Mouse (Mus musculus) heart, adult 9 months (tissue): ENCODE results near the gene Tgm2.
A peak's percentile ranks its signal among the peaks of the same experiment; 100 is the strongest.

ENCODE experiments used
- DNase-seq, 2 experiments: peaks; one replicate each; pipeline ENCODE4 v3.0.0; 2022; ENCODE audit warnings: low spot score in 2 of 2

Tgm2 gene

DNA sequence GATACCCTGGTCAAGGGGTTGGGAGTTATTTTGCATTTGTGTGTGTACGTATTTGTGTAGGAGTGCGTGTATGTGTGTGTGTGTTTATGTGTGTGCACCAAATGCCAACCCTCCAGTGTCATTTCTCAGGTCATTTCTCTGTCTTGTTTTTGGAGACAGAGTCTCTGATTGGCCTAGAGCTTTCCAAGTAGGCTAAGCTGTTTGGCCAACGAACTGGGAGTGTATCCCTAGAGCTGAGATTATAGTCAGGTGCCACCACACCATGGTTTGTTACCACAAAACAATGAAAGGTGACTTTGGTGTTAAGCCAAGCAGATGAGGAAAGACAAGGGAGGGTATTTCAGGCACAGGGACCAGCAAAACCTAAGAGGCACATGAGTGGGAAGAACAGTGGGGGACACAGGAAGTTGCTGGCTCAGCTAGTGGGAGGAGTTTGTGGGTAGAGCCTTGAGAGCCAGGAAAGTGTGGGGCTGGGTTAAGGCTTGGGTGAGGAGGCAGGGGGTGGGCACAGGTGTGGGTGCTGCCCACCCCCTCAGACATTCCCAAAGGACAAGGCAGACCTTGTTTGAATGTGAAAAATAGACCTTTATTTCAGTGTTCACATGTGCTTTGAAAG, 30.3 kb downstream of the Tgm2 start:
- DNase-seq = no peak

DNA sequence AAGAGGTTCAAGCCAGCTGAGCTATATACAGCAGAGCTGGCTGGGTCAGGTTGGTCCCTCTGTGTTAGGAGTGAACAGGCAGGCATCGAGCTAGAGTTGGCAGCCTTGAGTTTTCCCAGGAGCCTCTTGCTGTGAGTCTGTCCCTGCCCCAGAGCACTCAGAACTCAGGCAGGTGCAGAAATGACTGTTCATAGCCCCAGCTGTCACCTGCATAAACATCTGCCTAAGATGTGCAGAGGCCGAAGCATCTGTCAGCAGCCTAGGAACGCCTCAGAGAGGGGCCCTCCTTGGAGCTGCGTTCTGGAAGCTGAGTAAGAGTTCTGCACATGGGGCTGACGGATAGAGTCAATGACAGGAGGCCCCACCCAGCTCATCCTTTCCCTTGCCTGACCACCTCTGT, 31.3 kb downstream of the Tgm2 start:
- no peak for DNase-seq

DNA sequence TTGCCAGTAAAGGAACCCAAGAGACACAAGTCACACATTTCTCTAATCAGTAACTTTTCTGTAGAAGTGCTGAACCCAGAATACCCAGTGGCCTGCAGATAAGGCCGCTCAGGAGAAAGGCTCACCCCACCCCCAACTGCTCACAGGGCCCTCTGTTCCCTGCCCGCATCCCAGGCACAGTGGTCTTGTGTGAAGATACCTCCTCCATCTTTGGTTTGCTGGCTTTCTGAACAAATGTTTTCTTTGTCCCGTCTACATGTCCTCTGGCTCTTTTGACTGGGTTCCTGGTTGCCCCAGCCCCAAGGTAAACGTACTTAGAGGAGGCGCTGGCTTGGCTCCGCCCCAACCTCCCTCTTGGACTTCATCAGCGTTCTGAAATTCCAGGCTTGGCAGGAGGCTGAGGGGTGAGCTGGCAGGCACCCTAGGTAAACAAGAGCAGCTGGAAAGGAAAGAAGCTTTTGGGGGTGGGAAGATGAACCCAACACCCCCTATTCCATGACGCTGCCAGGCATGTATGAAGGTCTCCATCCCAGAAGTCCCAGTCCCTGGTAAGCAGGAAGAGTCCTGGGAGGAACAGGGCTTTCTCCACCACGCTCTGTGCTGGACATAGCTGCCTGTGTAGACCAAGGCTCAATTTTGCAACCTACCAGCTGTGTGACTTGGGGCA, 32.5 kb downstream of the Tgm2 start:
- DNase-seq = peak; percentile 81 to 89

DNA sequence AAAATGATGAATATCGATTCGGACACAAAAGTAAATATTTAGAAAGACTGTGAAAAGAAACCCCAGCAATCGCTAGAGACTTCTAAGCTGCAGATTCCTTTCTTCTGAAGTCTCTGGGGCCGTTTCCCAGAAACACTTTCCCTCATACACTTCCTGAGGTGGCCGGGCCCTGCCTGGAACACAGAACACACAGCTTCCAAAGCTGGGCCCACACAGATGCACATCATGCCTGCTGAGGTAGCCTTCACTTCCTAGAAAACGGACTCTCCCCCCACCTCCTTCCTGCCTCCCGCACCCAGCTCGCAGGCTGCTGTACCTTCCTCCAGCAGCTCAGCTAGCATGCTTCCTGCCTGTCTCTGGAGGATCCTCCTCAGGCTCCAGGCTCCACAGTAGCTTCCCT, 36.7 kb downstream of the Tgm2 start:
- no peak for DNase-seq

DNA sequence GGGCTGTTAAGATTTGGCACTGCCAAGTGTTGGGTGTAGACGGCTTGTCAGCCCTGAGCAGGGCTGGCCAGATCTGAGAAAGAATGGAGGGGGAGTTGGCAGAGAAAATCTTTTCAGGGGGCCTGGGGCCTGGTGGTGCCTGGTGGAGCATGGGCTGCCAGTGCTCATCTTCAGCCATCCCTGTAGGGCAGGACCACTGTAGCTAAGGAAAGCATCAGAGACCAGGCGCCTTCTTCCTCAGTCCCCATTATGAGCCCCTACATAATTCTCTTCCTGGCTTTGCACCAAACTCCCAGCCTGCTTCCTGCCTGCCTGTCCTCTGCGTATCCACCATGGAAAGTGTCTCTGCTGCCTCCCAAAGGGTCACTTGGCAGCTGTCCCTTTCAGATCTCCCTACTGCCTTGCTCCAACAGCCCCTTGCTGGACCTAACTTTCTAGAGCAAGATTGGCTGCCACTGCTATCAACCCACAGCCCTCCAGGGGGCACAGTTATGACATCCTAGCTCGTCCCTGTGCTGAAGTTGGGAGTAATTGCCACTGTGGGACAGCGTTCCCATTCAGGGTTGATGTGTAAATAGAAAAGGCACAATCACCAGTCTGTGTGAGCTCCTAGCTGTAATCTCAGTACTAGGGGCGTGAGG, 39.2 kb downstream of the Tgm2 start:
- peak in 1 of 2 experiments; percentile 61 for DNase-seq

DNA sequence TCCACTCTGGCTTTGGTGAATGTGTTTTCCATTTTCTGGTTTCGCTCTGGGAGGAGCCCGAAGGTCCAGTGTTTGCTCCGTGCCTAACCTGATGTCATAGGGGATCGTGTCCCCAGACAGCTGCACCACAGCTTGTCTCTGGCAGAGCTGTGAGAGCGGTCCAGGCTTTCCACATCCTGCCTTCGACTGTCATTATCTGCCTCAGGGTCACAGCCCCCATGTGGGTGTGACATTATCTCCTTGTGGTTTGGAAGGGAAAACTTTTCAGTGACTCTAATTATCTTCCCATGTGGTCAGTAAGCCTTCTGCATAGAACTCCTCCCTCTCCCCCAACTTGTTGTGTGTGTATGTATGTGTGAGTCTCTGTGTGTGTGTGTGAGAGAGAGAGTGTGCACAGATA, 40.6 kb downstream of the Tgm2 start:
- peak in 1 of 2 experiments; percentile 63 for DNase-seq

DNA sequence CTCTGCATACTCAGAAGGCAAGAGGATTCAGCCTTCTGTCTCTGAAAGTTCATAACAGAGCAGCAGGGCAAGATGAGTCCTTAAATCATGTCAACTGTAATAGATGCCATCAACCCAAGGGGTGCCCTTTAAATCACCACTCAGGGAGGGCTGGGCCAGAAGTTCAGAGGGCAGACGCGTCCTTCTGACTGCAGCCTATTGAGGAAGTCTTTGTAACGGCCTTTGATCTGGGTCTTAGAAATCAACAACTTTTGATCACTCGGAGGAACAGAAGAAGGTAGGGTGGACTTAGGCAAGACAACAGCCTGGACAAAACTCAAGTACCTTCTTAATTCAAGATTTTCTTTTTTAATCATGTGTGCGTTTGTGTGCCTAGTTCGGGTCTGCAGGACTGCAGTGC, 41.3 kb downstream of the Tgm2 start:
- DNase-seq = no peak

DNA sequence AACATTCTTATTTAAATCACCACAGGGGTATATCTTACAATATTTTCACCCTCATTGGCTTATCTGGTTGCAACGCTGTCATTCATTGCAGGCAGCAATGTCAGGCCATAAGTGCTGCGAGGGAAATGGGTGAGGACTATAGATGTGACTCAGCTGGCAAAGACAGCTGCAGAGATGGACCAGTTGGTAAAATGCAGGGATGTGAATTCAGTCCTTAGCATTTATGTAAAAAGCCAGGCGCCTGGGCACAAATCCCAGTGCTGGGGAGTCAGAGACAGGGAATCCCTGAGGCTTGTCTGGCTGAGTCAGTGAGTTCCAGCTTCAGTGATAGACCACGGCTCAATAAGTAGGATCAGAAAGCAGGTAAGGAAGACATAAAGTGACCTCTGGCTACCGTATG, 44.5 kb downstream of the Tgm2 start:
- DNase-seq = no peak

DNA sequence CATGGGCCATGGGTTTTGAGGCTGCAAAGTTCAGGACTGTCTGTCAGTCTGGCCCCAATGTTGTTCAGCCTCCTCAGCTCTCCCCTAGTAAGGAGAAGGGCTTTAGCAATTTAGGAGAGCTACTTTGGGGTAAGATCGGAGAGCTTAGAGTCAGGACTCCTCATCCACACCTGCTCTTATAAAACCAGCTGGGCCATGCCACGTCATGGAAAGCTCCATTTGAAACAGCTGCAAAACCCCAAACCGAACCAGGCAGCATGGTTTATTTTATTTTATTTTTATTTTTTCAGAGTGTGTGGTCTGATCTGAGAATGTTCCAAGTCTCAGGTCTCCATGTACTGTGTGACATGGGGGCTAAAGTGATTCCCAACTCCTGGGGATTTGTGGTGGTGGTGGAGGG, 46.7 kb downstream of the Tgm2 start:
- no peak for DNase-seq

DNA sequence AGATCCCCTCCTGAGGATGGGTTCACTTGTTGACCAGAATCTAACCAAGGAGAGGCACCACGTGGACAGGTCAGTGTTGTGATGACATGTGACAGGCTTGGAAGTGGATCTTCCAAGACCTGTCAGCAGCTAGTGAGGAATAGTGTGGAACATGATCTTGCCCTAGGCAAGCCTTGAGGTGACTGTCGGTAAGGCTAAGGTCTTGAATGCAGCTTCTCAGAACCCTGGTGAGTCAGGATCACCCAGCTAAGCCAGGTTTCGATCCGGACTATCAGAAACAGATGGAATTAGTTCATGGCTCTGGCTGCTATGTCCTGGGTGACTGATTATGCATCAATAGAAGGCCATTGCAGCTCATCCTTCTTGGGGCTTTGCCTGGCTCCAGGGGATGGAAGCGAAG, 47.5 kb downstream of the Tgm2 start:
- DNase-seq = no peak

DNA sequence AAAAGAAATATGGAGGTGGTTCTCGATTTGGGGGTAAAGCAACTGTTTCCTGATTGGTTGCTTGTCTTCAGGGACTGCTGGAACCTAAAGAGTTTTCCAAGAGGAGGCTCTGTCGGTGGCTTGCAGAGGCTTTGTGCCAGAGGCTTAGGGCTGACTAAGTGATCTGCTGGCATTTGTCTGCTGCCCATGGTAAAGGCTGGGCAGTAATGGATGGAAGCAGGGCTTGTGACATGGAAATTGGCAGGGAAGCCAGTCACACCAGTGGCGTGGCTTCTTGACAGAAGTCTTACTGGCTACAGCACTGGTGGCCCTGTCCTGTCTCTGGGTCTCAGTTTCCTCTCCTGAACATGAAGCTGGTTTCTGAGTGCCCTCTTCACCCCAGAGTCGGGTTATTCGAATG, 49.2 kb downstream of the Tgm2 start:
- DNase-seq = no peak

DNA sequence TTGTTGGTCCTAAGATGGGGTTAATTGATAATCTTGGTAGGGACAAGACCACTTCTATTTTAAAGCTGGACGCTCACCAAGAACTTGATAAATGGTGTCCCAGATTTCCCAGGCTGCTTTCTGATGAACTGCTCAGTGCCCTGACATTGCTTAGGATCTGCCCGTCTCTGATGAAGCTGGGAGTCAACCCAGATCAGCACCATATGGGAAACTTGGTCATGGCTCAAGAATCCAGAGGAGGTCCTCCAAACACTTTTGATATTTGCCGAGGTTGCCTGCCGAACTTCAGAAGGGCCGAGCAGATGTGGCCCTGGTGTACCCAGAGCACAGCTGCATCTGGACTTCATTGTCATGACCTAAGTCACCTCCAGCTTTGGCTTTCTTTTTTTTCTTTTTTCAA, 51.4 kb downstream of the Tgm2 start:
- peak in 1 of 2 experiments; percentile 40 for DNase-seq

DNA sequence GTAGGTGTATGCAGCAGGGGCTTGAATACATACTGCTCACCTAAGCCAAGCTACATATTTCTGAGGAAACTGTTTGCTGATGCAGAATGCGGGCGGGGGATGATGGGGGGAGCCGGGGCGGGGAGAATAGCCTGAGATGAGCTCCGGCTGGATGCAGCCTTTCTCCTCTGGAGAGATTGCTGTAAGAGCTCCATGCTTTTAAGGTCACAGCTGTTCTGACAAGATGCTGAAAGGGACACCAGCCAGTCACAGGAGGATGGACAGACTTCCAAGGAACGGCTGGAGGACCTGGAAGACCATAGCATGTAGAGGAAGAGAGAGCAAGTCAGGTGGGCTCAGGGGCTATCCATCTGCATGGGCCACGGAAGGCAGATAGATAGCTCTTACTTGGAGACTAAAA, 51.9 kb downstream of the Tgm2 start:
- DNase-seq = peak in 1 of 2 experiments; percentile 38

DNA sequence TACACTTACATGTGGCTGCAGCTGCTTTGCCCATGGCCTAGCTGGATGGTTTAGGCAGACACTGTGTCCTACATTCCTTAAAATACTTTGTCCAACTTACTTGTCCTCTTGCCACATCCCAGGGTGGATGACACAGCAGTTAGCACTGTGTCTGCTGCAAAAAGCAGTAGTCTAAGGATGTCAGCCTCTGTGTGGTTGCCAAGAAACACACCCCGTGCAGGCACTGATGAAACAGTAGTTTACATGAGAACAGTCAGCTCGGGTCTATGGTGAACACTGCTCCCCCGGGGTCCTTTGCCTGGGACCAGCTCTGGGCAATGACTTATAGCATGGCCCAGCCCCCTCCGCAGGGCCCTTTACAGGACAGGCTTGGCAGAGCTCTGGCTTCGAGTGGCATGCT, 52.9 kb downstream of the Tgm2 start:
- DNase-seq = peak in 1 of 2 experiments; percentile 39

DNA sequence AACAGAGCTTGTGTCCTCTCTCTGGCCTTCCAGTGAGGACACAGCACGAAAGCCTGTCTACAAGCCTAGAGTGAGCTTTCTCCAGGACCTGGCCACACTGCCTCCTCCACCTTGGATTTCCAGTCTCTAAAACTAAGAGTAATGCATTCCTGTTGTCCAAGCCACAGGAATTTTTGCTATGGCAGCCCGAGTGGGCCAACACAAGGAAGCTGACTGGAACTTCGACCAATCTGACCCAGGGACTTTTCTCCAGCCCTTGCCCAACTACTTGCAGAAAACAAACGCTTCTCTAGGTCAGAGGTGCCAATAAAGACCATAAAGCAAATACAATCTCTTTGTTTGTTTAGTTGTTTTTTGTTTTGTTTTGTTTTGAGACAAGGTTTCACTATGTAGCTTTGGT, 56.1 kb downstream of the Tgm2 start:
- DNase-seq = no peak

DNA sequence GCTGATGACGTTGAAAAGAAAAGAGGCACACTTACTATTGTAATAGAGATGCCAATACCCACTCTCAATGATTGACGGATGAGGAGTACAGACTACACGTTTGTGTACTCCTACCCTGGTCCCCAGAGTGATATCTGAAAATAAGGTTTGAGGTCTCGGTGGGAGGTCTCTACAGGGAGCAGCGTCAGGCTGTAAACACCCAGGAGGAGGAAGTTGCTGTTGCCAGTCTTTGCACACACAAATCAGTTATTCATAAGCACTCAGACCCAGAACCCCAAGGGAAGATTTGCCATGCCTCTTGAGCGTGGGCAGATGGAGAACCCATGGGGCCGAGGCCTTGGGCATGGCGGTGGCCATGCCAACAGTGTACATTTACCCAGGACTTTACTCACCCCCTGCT, 61.8 kb downstream of the Tgm2 start:
- no peak for DNase-seq

DNA sequence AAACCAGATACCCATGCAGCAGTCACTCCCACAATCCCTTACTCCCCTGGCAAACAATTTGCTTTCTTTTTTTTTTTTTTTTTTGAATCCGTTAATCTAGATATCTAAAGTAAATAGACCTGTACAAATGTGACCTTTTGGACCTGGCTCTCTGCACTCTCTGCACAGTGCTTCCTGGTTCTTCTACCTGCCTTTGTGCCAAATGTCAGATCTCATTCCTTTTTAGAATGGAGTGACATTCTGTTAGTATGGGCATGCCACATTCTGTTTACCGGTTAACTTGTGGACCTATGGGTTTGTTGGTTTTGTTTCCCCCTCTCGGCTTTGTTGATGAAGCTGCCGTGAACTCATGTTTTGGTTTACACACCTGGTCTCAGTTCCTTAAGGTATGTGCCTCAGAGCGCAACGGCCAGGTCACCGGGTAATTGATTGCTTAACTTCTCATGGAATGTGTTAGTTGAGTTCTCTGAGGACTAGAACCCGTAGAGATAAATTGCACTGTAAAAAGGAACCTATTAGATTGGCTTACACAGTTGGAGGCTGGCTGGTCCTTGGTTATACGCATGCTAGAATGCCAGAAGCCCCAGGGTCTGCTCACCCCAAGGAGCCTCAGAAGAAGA, 65.5 kb downstream of the Tgm2 start:
- no peak for DNase-seq

DNA sequence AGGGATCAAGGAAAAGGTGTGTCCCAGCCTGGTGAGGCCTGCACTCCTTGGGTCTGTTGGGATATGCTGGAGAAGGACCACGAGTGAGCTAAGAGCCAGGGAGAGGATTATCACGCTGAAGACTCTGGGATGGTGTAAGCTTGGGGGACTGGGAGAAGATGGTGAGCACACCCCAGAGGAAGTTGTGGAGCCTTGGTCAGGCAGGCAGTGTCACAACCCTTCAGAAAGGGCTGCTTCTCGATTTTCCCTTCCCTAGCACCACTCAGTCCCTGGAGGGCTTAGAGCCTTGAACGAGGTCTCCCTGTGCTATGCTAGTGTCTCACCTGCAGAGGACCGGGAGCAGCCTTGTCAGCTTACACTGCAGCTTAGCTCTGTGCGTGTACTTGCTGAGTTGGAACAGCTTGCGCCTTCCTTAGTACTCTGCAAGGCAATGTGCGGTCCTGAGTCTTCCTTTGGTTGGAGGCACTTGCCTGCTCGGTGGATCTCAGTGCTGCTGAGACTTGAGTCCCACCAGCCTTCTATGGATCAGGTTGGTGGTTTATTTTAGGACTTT, 66.3 kb downstream of the Tgm2 start:
- no peak for DNase-seq

DNA sequence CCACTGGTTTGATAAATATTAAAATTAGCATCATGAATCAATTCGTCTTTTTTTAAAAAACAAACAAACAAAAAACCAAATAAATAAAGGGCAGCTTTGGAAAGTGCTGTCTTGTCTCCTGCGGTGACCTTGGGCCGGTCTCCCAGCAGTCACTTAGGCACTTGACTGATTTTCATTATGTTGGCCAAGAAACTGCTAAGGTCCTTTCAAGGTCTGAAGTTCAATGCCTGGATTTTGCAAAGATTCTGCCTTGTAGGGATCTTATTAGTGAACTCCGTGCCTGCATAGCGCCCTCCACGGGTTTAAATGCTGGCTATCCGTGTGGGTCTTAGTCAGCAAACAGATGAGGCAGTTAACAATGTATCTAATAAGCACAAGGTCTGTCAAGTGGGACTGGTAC, 67.3 kb downstream of the Tgm2 start:
- DNase-seq = no peak

DNA sequence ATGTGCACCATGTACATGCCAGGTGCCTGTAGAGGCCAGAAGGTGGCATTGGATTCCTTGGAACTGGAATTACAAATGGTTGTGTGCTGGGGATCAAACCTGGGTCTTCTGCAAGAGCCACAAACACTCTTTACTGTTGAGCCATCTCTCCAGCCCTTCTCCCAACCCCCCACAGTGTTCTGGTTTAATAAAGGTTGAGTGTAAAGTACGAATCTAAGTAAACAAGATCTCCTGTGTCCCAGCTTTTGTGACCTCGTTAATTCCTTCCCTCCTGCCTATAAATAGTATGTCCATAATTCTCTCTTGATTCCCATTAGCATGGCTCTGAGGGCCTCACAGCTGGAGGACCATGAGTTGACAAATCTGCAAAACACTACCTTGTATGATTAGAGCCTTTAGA, 68.3 kb downstream of the Tgm2 start:
- DNase-seq = no peak

DNA sequence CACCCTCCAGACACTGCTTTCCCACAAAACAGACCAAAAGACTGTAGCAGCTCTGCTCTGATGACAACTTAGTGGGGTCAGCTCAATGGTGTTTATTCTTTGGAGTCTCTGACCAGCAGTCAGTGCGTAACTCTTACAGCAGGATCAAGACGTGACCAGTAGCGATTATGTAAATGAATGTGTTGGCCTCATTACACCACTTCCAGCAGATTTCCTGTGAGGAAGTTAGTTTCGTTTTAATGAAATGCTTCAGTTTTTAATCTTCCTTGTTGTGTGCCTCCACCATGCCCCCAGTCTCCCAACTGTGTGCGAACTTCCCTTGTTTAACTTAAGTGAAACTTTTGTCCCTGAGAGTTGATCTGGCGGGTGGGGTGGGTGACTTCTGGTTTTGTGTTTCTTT, 69.5 kb downstream of the Tgm2 start:
- no peak for DNase-seq

DNA sequence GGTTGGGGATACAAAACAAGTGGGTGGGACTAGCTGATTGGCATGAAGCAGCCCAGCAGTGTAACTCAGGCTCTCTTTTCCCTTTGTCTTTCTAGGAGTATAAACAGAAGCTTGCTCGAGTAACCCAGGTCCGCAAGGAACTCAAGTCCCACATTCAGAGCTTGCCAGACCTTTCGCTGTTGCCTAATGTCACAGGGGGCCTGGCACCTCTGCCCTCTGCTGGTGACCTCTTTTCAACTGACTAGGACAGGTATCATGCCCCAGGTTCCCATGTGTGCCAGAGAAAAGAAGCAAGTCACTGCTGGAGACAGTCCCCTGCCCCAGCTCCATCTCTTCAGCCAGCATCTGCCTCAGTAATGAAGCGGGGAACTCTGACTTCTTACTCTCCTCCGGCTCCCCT, 71.4 kb downstream of the Tgm2 start:
- no peak for DNase-seq

DNA sequence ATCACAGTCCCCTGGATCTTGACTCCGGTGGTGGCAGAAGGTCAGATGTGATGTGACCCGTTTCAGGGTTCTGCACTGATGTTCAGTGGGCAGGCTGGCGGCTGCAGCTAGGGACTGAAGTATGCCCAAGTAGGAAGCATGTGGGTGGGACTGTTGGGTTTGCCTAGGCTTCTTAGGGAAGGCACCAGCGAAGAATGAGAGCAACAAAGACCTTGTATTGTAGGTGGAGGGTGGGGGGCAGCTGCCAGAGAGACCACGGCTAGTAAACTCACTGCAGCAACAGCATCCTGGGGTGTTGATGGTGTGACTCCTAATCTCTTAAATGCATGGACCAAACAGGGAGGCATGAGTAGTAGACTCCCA, 74.6 kb downstream of the Tgm2 start:
- DNase-seq = no peak
